Mouse (Mus musculus) limb, embryonic 11.5 days (tissue): ENCODE measurements at regions not wholly inside any gene's neighbourhood (a gene's known extent, or its start where the extent isn't known, plus 50 kb on each side); places are given as distances from the start of the nearest gene placed in this dataset.

Experiments
- ATAC-seq: fragments of 200-750 bp; cut with Nextera tagmentation; 2 replicates; pipeline ENCODE4 v1.8.0; 2017; ENCODE audit warnings: low read depth; ENCODE audit not compliant: insufficient number of reproducible peaks, low FRiP score, low TSS enrichment
- DNase-seq: peaks from one replicate; pipeline ENCODE4 v3.0.0-alpha.2; 2015; ENCODE audit warnings: low spot score
- H3K27ac ChIP-seq: fragments of 300-500 bp; sonication (generic); replicated peaks from 2 replicates; pipeline ENCODE4 v1.5.1; 2014; ENCODE audit warnings: low read depth, mild to moderate bottlenecking, low read length
- H3K27me3 ChIP-seq: fragments of 300-500 bp; sonication (generic); 2 replicates; pipeline ENCODE4 v1.6.1; 2014; ENCODE audit warnings: mild to moderate bottlenecking, low read length, mixed read lengths; ENCODE audit not compliant: control insufficient read depth, insufficient read depth
- H3K36me3 ChIP-seq: fragments of 300-500 bp; sonication (generic); 2 replicates; pipeline ENCODE4 v1.6.1; 2014; ENCODE audit warnings: mild to moderate bottlenecking, low read length, moderate library complexity, mixed read lengths; ENCODE audit not compliant: control insufficient read depth, insufficient read depth
- H3K4me1 ChIP-seq: fragments of 300-500 bp; sonication (generic); 2 replicates; pipeline ENCODE4 v1.6.1; 2014; ENCODE audit warnings: low read length, mixed read lengths; ENCODE audit not compliant: control insufficient read depth, insufficient read depth
- H3K4me2 ChIP-seq: fragments of 300-500 bp; sonication (generic); 2 replicates; pipeline ENCODE4 v1.6.1; 2014; ENCODE audit warnings: low read depth, mild to moderate bottlenecking, moderate library complexity; ENCODE audit not compliant: severe bottlenecking
- H3K4me3 ChIP-seq: fragments of 300-500 bp; sonication (generic); 2 replicates; pipeline ENCODE4 v1.5.1; 2014; ENCODE audit warnings: low read depth, low read length
- H3K9ac ChIP-seq: fragments of 300-500 bp; sonication (generic); 2 replicates; pipeline ENCODE4 v1.6.1; 2014; ENCODE audit warnings: mild to moderate bottlenecking, low read length
- H3K9me3 ChIP-seq: fragments of 300-500 bp; sonication (generic); 2 replicates; pipeline ENCODE4 v1.6.1; 2016; ENCODE audit warnings: low read length; ENCODE audit not compliant: control insufficient read depth
- WGBS: fragments of 180-500 bp; shearing (Covaris S2); extraction: QIAGEN DNeasy Blood & Tissue Kit; methylation state at CpG from one replicate; pipeline ENCODE4 v1.1.7; 2014; 5-methylcytosine and 5-hydroxymethylcytosine counted together

GRCm38 (mm10) chr11:71871297-71871696 lies 121.6 kb downstream of the Wscd1 start:
- no peaks in the 10 kb centered on the region for H3K9me3 ChIP-seq
- H3K4me3 ChIP-seq = no peak overlapping the region
- no peak overlapping the region for H3K4me2 ChIP-seq
- DNase-seq (no peak), ATAC-seq (no peak)
- H3K4me1 ChIP-seq = no peaks in the 10 kb centered on the region
- 72% methylated on average over 7 of the region's 7 CpGs for WGBS
- H3K9ac ChIP-seq = no peak overlapping the region
- no peaks in the 10 kb centered on the region for H3K27me3 ChIP-seq
- H3K36me3 ChIP-seq = no peaks in the 10 kb centered on the region
- H3K27ac ChIP-seq = no peak overlapping the region

- ATAC-seq (no peak), DNase-seq (no peak)
- no peaks in the 10 kb centered on the region for H3K4me1 ChIP-seq
- no peak overlapping the region for H3K4me3 ChIP-seq
- no peak overlapping the region for H3K9ac ChIP-seq
- H3K27me3 ChIP-seq = no peaks in the 10 kb centered on the region
- H3K9me3 ChIP-seq = no peaks in the 10 kb centered on the region
- H3K27ac ChIP-seq = no peak overlapping the region
- H3K4me2 ChIP-seq = no peak overlapping the region
- H3K36me3 ChIP-seq = no peaks in the 10 kb centered on the region
- 84% methylated on average over 12 of the region's 12 CpGs for WGBS
Observed at GRCm38 (mm10) chr11:71866690-71867089, 117.0 kb downstream of the Wscd1 start.

- 86% methylated on average over 8 of the region's 8 CpGs for WGBS
- DNase-seq = no peak
- no peak for ATAC-seq
- Histone ChIP-seq H3K36me3 (no peaks in the 10 kb centered on the region), H3K9me3 (no peaks in the 10 kb centered on the region), H3K4me2 (no peak overlapping the region), H3K27ac (no peak overlapping the region), H3K4me1 (no peaks in the 10 kb centered on the region), H3K4me3 (no peak overlapping the region), H3K9ac (no peak overlapping the region), H3K27me3 (no peaks in the 10 kb centered on the region)
Observed at GRCm38 (mm10) chr11:71857926-71858325, 108.2 kb downstream of the Wscd1 start.

GRCm38 (mm10) chr11:71855557-71855956 lies 105.8 kb downstream of the Wscd1 start:
- no peak for DNase-seq
- no peaks in the 10 kb centered on the region for H3K36me3 ChIP-seq
- no peaks in the 10 kb centered on the region for H3K4me1 ChIP-seq
- no peaks in the 10 kb centered on the region for H3K27me3 ChIP-seq
- no peaks in the 10 kb centered on the region for H3K9me3 ChIP-seq
- H3K9ac ChIP-seq = no peak overlapping the region
- WGBS = 84% methylated on average over 1 of the region's 1 CpGs
- no peak overlapping the region for H3K4me3 ChIP-seq
- H3K27ac ChIP-seq = no peak overlapping the region
- ATAC-seq = no peak
- no peak overlapping the region for H3K4me2 ChIP-seq

GRCm38 (mm10) chr11:71855058-71855457 lies 105.3 kb downstream of the Wscd1 start:
- WGBS = 91% methylated on average over 3 of the region's 3 CpGs
- Histone ChIP-seq H3K27ac (no peak overlapping the region), H3K4me3 (no peak overlapping the region), H3K4me1 (no peaks in the 10 kb centered on the region), H3K4me2 (no peak overlapping the region), H3K9me3 (no peaks in the 10 kb centered on the region), H3K27me3 (no peaks in the 10 kb centered on the region), H3K9ac (no peak overlapping the region), H3K36me3 (no peaks in the 10 kb centered on the region)
- ATAC-seq (no peak), DNase-seq (no peak)

- Histone ChIP-seq H3K4me3 (no peak overlapping the region), H3K9ac (no peak overlapping the region), H3K36me3 (no peaks in the 10 kb centered on the region), H3K27ac (no peak overlapping the region), H3K4me2 (no peak overlapping the region), H3K4me1 (no peaks in the 10 kb centered on the region), H3K27me3 (no peaks in the 10 kb centered on the region), H3K9me3 (no peaks in the 10 kb centered on the region)
- DNase-seq (no peak), ATAC-seq (no peak)
- 57% methylated on average over 9 of the region's 9 CpGs for WGBS
Observed at GRCm38 (mm10) chr11:71847684-71848367, 98.1 kb downstream of the Wscd1 start.

GRCm38 (mm10) chr11:71846496-71846895 lies 96.8 kb downstream of the Wscd1 start:
- ATAC-seq (no peak), DNase-seq (no peak)
- Histone ChIP-seq H3K27ac (no peak overlapping the region), H3K4me2 (no peak overlapping the region), H3K4me1 (no peaks in the 10 kb centered on the region), H3K9ac (no peak overlapping the region), H3K4me3 (no peak overlapping the region), H3K36me3 (no peaks in the 10 kb centered on the region), H3K9me3 (no peaks in the 10 kb centered on the region), H3K27me3 (no peaks in the 10 kb centered on the region)
- WGBS = 48% methylated on average over 3 of the region's 3 CpGs

- Histone ChIP-seq H3K9ac (no peak overlapping the region), H3K27me3 (no peaks in the 10 kb centered on the region), H3K4me2 (no peak overlapping the region), H3K4me1 (no peaks in the 10 kb centered on the region), H3K27ac (no peak overlapping the region), H3K9me3 (no peaks in the 10 kb centered on the region), H3K4me3 (no peak overlapping the region), H3K36me3 (no peaks in the 10 kb centered on the region)
- 64% methylated on average over 8 of the region's 8 CpGs for WGBS
- ATAC-seq (no peak), DNase-seq (no peak)
Observed at GRCm38 (mm10) chr11:71840635-71841443, 91.1 kb downstream of the Wscd1 start.
